Mouse (Mus musculus): Measurements from ENCODE around the gene Atl1. TPM values are rescaled to one million over a fixed set of nuclear protein-coding genes. Genes with fewer than 3 reads are reported as not detected.

The Atl1 gene
- total and polyA plus RNA-seq, 2 experiments from 2014 or later, result 2.3 to 8.6 TPM

DNA sequence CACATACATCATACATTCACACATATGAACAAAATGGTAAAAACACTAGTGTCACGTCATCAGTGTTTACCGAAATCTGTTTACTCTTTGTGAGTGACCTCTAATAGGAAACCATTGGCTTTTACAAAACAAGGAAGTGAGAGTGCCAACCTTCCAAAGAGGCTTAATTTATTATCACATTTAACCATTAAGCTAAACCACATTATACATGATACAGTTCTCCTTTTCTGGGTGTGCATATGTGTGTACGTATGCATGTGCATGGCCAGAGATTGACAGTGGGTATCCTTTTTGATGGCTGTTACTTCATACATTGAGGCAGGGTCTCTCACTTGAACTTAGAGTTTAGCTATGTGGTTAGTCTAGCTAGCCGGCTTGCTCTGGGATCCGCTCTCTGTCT, 20.8 kb upstream of the Atl1 start:
- Histone ChIP-seq H3K27ac (ENCODE audit: low read depth) (no peak overlapping the region), H3K9ac (replicated peaks; ENCODE audit: low read depth, low read length) (no peak overlapping the region), H3K36me3 (replicated peaks; ENCODE audit: control insufficient read depth, insufficient read depth, low read length) (peaks cover 14% of the 10 kb centered on the region), H3K9me3 (replicated peaks; ENCODE audit: control insufficient read depth, low read length) (no peaks in the 10 kb centered on the region), H3K4me1 (ENCODE audit: control insufficient read depth, insufficient read depth) (peaks cover 9% of the 10 kb centered on the region), H3K27me3 (ENCODE audit: control insufficient read depth, insufficient read depth, low read length) (no peaks in the 10 kb centered on the region), H3K4me3 (ENCODE audit: low read depth, low read length) (no peak overlapping the region), H3K4me2 (ENCODE audit: low read depth, low read length) (no peak overlapping the region)
- TF ChIP-seq CTCF (IDR thresholded peaks at IDR 0.05; ENCODE audit: low read depth) (no peak), EP300 (IDR thresholded peaks at IDR 0.05; ENCODE audit: low read depth) (no peak)
- DNase-seq (ENCODE audit: low spot score), result no peak
- WGBS, result 93% methylated on average over 5 of the region's 5 CpGs
- no peak for ATAC-seq (ENCODE audit: insufficient read depth, low read depth)

DNA sequence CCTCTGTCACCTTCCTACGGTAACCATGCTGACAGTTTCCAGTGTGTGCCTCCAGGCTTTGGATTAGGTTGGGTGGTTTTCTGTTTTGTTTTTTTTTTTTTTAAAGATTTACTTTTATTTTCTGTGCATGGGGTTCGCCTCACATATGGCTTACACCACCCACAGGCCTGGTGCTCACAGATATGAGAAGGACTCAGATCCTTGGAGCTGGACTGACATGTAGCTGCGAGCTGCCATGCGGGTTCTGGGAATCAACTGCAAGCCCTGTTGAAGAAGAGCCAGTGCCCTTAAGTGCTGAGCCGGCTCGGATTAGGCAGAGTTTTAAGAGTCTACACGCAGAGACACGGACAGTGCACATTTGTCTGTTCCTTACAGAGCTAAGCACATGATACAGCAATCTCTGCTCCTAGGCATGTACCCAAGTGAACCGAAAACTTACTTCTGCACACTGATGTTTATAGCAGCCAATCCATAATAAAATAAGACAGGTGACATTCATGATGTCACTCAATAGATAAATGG, 14.5 kb upstream of the Atl1 start:
- Histone ChIP-seq H3K4me1 (ENCODE audit: control insufficient read depth, insufficient read depth) (peaks cover 12% of the 10 kb centered on the region; the same call in 1 of the 2 replicates), H3K27me3 (ENCODE audit: control insufficient read depth, insufficient read depth, low read length) (no peaks in the 10 kb centered on the region), H3K9me3 (replicated peaks; ENCODE audit: control insufficient read depth, low read length) (no peaks in the 10 kb centered on the region), H3K4me2 (ENCODE audit: low read depth, low read length) (no peak overlapping the region), H3K9ac (replicated peaks; ENCODE audit: low read depth, low read length) (no peak overlapping the region), H3K36me3 (replicated peaks; ENCODE audit: control insufficient read depth, insufficient read depth, low read length) (no peaks in the 10 kb centered on the region), H3K4me3 (ENCODE audit: low read depth, low read length) (no peak overlapping the region), H3K27ac (ENCODE audit: low read depth) (no peak overlapping the region)
- DNase-seq (ENCODE audit: low spot score) (no peak), ATAC-seq (ENCODE audit: insufficient read depth, low read depth) (no peak)
- WGBS, result 85% methylated on average over 9 of the region's 9 CpGs
- TF ChIP-seq CTCF (IDR thresholded peaks at IDR 0.05; ENCODE audit: low read depth) (no peak), EP300 (IDR thresholded peaks at IDR 0.05; ENCODE audit: low read depth) (no peak)

DNA sequence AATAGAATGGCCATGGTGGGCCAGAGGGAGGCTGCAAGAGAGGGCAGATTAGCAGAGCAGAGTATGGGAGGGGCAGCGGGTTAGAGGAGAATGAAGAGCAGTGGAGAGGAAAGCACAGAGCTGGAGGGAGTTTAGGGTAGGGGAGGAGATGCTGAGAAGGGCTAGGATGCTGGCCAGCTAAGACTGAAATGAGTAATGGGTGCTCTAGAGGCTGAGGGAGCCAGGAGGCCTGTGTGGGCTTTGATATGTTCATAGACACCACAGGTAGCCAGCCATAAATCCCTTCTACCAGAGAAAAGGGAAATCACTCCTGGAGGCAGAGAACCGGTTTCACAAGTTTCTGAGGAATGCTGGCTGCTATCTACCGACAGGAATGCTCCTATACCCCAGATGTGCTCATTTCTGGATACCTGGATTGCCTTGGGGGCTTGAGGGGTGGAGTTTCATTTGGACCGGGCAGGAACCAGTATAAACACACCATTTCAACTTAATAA, 13.2 kb upstream of the Atl1 start:
- DNase-seq (ENCODE audit: low spot score) (no peak), ATAC-seq (ENCODE audit: insufficient read depth, low read depth) (no peak)
- H3K4me3 ChIP-seq (ENCODE audit: low read depth, low read length), result no peak overlapping the region
- H3K27ac ChIP-seq (ENCODE audit: low read depth), result no peak overlapping the region
- no peaks in the 10 kb centered on the region for H3K27me3 ChIP-seq (ENCODE audit: control insufficient read depth, insufficient read depth, low read length)
- H3K4me2 ChIP-seq (ENCODE audit: low read depth, low read length), result no peak overlapping the region; the same call in 1 of the 2 replicates
- TF ChIP-seq EP300 (IDR thresholded peaks at IDR 0.05; ENCODE audit: low read depth) (no peak), CTCF (IDR thresholded peaks at IDR 0.05; ENCODE audit: low read depth) (no peak)
- peaks cover 12% of the 10 kb centered on the region; the same call in 1 of the 2 replicates for H3K4me1 ChIP-seq (ENCODE audit: control insufficient read depth, insufficient read depth)
- 19% methylated on average over 4 of the region's 4 CpGs for WGBS
- no peak overlapping the region for H3K9ac ChIP-seq (replicated peaks; ENCODE audit: low read depth, low read length)
- no peaks in the 10 kb centered on the region for H3K36me3 ChIP-seq (replicated peaks; ENCODE audit: control insufficient read depth, insufficient read depth, low read length)
- H3K9me3 ChIP-seq (replicated peaks; ENCODE audit: control insufficient read depth, low read length), result no peaks in the 10 kb centered on the region

DNA sequence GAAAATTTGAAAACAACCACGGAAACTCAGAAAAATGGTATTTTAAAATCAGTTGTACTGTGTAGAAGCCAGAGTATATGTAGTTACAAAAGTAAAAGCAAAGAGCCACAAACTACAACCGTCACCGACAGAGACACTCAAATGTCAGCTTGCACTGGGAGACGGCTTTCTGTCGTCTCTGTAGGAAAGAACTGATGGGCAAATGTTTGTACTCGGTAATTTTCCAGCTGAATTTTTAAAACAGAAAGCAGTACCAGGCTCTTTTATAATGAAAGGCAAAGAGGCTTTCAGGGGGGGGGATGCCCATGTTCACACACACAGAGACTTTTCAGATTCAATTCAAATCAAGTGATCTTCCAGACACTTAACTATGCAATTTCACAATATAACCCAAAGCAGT, 12.7 kb upstream of the Atl1 start:
- WGBS, result 32% methylated on average over 6 of the region's 6 CpGs
- ATAC-seq (ENCODE audit: insufficient read depth, low read depth), result no peak
- DNase-seq (ENCODE audit: low spot score), result no peak
- TF ChIP-seq EP300 (IDR thresholded peaks at IDR 0.05; ENCODE audit: low read depth), result no peak
- no peak for TF ChIP-seq CTCF (IDR thresholded peaks at IDR 0.05; ENCODE audit: low read depth)
- H3K27me3 ChIP-seq (ENCODE audit: control insufficient read depth, insufficient read depth, low read length), result no peaks in the 10 kb centered on the region
- no peak overlapping the region for H3K4me3 ChIP-seq (ENCODE audit: low read depth, low read length)
- H3K36me3 ChIP-seq (replicated peaks; ENCODE audit: control insufficient read depth, insufficient read depth, low read length), result no peaks in the 10 kb centered on the region
- no peak overlapping the region; the same call in 1 of the 2 replicates for H3K4me2 ChIP-seq (ENCODE audit: low read depth, low read length)
- no peak overlapping the region for H3K27ac ChIP-seq (ENCODE audit: low read depth)
- H3K9me3 ChIP-seq (replicated peaks; ENCODE audit: control insufficient read depth, low read length), result no peaks in the 10 kb centered on the region
- peaks cover 12% of the 10 kb centered on the region; the same call in 1 of the 2 replicates for H3K4me1 ChIP-seq (ENCODE audit: control insufficient read depth, insufficient read depth)
- H3K9ac ChIP-seq (replicated peaks; ENCODE audit: low read depth, low read length), result no peak overlapping the region

DNA sequence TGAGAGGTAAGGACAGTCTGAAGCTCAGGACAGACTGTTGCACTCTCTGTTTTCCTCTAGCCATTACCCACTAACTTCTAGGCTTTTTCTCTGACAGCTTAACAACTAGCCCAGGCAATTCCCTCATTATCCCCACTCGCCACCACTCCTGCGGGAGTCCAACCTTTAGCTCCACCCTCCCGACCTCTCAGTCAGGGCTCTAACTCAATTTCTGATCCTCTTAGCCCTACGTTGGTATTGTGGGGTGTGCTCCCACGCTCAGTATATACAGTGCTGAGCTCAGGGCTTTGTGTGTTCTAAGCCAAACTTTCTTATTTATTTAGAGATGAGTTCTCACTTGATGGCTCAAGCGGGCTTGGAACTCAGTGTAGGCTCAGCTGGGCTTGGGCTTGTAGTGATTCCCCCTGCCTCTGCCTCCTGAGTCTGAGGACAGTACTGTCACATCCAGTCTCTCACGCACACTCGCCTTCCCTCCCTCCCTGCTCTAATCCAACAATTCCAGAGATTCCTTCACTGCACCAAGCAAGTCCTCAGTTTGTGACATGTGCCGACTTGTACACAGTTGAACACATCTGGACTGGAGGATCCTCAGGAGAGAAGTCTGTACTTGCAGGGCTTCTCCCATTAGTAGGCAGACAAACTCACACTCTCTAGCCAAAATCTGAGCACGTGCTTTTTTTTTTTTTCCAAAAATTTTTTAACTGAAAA, 11.1 kb upstream of the Atl1 start:
- Histone ChIP-seq H3K27me3 (ENCODE audit: control insufficient read depth, insufficient read depth, low read length) (no peaks in the 10 kb centered on the region), H3K4me1 (ENCODE audit: control insufficient read depth, insufficient read depth) (peaks cover 8% of the 10 kb centered on the region; the same call in 1 of the 2 replicates), H3K27ac (ENCODE audit: low read depth) (no peak overlapping the region), H3K36me3 (replicated peaks; ENCODE audit: control insufficient read depth, insufficient read depth, low read length) (no peaks in the 10 kb centered on the region), H3K9ac (replicated peaks; ENCODE audit: low read depth, low read length) (no peak overlapping the region), H3K4me3 (ENCODE audit: low read depth, low read length) (no peak overlapping the region), H3K4me2 (ENCODE audit: low read depth, low read length) (no peak overlapping the region), H3K9me3 (replicated peaks; ENCODE audit: control insufficient read depth, low read length) (no peaks in the 10 kb centered on the region)
- no peak; the same call in 1 of the 2 replicates for ATAC-seq (ENCODE audit: insufficient read depth, low read depth)
- TF ChIP-seq CTCF (IDR thresholded peaks at IDR 0.05; ENCODE audit: low read depth) (no peak), EP300 (IDR thresholded peaks at IDR 0.05; ENCODE audit: low read depth) (no peak)
- WGBS, result 54% methylated on average over 10 of the region's 10 CpGs
- no peak for DNase-seq (ENCODE audit: low spot score)

Data from heart, postnatal 0 days (tissue).